Mouse (Mus musculus) C2C12 (cell line): ENCODE results near the gene Zfand3.

ENCODE experiments used
- CEBPB ChIP-seq: IDR thresholded peaks from one replicate; pipeline ENCODE4 v1.6.1; 2011; ENCODE audit warnings: low read depth, mild to moderate bottlenecking, control low read depth, moderate library complexity
- CTCF ChIP-seq: IDR thresholded peaks from one replicate; pipeline ENCODE4 v1.5.1; 2011; ENCODE audit not compliant: control insufficient read depth, insufficient read depth, insufficient read length
- USF1 ChIP-seq: IDR thresholded peaks from one replicate; pipeline ENCODE4 v1.6.1; 2011; ENCODE audit warnings: low read depth, mild to moderate bottlenecking, control low read depth, moderate library complexity

DNA sequence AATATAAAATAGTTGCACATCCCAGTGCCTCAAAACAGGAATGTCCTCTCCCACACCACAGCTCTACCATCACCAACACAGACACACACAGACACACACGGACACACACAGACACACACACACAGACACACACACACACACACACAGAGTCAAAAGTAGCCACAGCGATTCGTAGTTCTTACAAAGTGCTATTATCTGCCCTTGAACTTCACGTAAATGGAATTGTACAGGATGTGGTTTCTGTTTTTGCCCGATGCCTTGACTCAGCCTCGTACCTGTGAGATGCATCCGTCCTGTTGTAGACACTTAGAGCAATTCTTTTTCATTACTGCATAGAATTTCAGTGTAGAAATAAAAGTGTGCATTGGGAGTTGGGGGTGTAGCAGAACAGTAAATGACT, 31.3 kb upstream of the Zfand3 start:
- TF ChIP-seq CTCF (no peak), USF1 (no peak), CEBPB (no peak)
